Mouse (Mus musculus) midbrain, embryonic 16.5 days (tissue): ENCODE measurements around the gene Pde10a. TPM values are rescaled to one million over a fixed set of nuclear protein-coding genes. Genes with fewer than 3 reads are reported as not detected.

ENCODE experiments used
- ATAC-seq: fragments of 200-750 bp; cut with Nextera tagmentation; 2 replicates; pipeline ENCODE4 v1.8.0; 2017; ENCODE audit warnings: moderate TSS enrichment
- H3K27ac ChIP-seq: fragments of 300-500 bp; sonication (generic); 2 replicates; pipeline ENCODE4 v1.5.1; 2014; ENCODE audit warnings: mild to moderate bottlenecking, low read length, mixed read lengths
- H3K27me3 ChIP-seq: fragments of 300-500 bp; sonication (generic); 2 replicates; pipeline ENCODE4 v1.6.1; 2014; ENCODE audit warnings: low read depth, low read length, mixed read lengths; ENCODE audit not compliant: control insufficient read depth, insufficient read depth
- H3K36me3 ChIP-seq: fragments of 300-500 bp; sonication (generic); 2 replicates; pipeline ENCODE4 v1.6.1; 2014; ENCODE audit warnings: mild to moderate bottlenecking, low read length, moderate library complexity, mixed read lengths; ENCODE audit not compliant: control insufficient read depth, insufficient read depth
- H3K4me1 ChIP-seq: fragments of 300-500 bp; sonication (generic); 2 replicates; pipeline ENCODE4 v1.6.1; 2014; ENCODE audit warnings: mild to moderate bottlenecking, low read length, mixed read lengths; ENCODE audit not compliant: control insufficient read depth, insufficient read depth
- H3K4me2 ChIP-seq: fragments of 300-500 bp; sonication (generic); 2 replicates; pipeline ENCODE4 v1.6.1; 2014; ENCODE audit warnings: mild to moderate bottlenecking, low read length, mixed read lengths
- H3K4me3 ChIP-seq: fragments of 300-500 bp; sonication (generic); 2 replicates; pipeline ENCODE4 v1.5.1; 2014; ENCODE audit warnings: low read depth, mild to moderate bottlenecking, low read length, moderate library complexity, mixed read lengths
- H3K9ac ChIP-seq: fragments of 300-500 bp; sonication (generic); 2 replicates; pipeline ENCODE4 v1.6.1; 2014; ENCODE audit warnings: low read depth, low read length, mixed read lengths
- H3K9me3 ChIP-seq: fragments of 300-500 bp; sonication (generic); replicated peaks from 2 replicates; pipeline ENCODE4 v1.6.1; 2014; ENCODE audit warnings: mild to moderate bottlenecking, low read length, mixed read lengths; ENCODE audit not compliant: control insufficient read depth, poor library complexity, severe bottlenecking
- WGBS: fragments of 180-500 bp; shearing (Covaris S2); extraction: QIAGEN DNeasy Blood & Tissue Kit; methylation state at CpG from one replicate; pipeline ENCODE4 v1.1.7; 2014; 5-methylcytosine and 5-hydroxymethylcytosine counted together
- polyA plus RNA-seq: library from polyadenylated mRNA; unstranded; fragments of >200 nt; fragmentation: Nextera tagmentation; extraction: Ambion mirVana; gene quantifications from 2 replicates; pipeline ENCODE4 v1.2.1, GENCODE M21; 2015

Gene Pde10a
- polyA plus RNA-seq, 1 experiment from 2014 or later: 14.3 TPM

GRCm38 (mm10) chr17:8818675-8819074 is 293.5 kb downstream of the Pde10a start:
- H3K27me3 ChIP-seq: no peaks in the 10 kb centered on the region
- no peak overlapping the region for H3K4me2 ChIP-seq
- H3K36me3 ChIP-seq: no peaks in the 10 kb centered on the region; the same call in 1 of the 2 replicates
- no peak overlapping the region for H3K4me3 ChIP-seq
- H3K4me1 ChIP-seq: no peaks in the 10 kb centered on the region
- WGBS: 91% methylated on average over 13 of the region's 13 CpGs
- no peak overlapping the region for H3K27ac ChIP-seq
- no peak for ATAC-seq
- no peaks in the 10 kb centered on the region for H3K9me3 ChIP-seq
- no peak overlapping the region for H3K9ac ChIP-seq

- Histone ChIP-seq H3K27ac (no peak overlapping the region), H3K9ac (no peak overlapping the region), H3K4me3 (no peak overlapping the region), H3K4me1 (0 out of 2 replicates have a peak, but pooled peaks cover 3% of the 10 kb centered on the region), H3K4me2 (no peak overlapping the region), H3K9me3 (no peaks in the 10 kb centered on the region), H3K36me3 (no peaks in the 10 kb centered on the region; the same call in 1 of the 2 replicates), H3K27me3 (no peaks in the 10 kb centered on the region)
- no peak for ATAC-seq
- 85% methylated on average over 7 of the region's 7 CpGs for WGBS
These were observed 298.4 kb downstream of the Pde10a start for GRCm38 (mm10) chr17:8823548-8823947.

- Histone ChIP-seq H3K27ac (no peak overlapping the region), H3K4me1 (0 out of 2 replicates have a peak, but pooled peaks cover 3% of the 10 kb centered on the region), H3K4me3 (no peak overlapping the region), H3K4me2 (no peak overlapping the region), H3K36me3 (no peaks in the 10 kb centered on the region; the same call in 1 of the 2 replicates), H3K9ac (no peak overlapping the region), H3K27me3 (no peaks in the 10 kb centered on the region), H3K9me3 (no peaks in the 10 kb centered on the region)
- no peak for ATAC-seq
- WGBS: 72% methylated on average over 9 of the region's 9 CpGs
These were observed 302.0 kb downstream of the Pde10a start for GRCm38 (mm10) chr17:8827204-8827603.

- H3K4me2 ChIP-seq: no peak overlapping the region
- WGBS: 83% methylated on average over 5 of the region's 5 CpGs
- no peaks in the 10 kb centered on the region for H3K27me3 ChIP-seq
- no peak overlapping the region for H3K4me3 ChIP-seq
- no peak for ATAC-seq
- no peaks in the 10 kb centered on the region for H3K9me3 ChIP-seq
- no peak overlapping the region for H3K9ac ChIP-seq
- H3K27ac ChIP-seq: no peak overlapping the region
- H3K4me1 ChIP-seq: 0 out of 2 replicates have a peak, but pooled peaks cover 3% of the 10 kb centered on the region
- H3K36me3 ChIP-seq: no peaks in the 10 kb centered on the region
These were observed 305.8 kb downstream of the Pde10a start for GRCm38 (mm10) chr17:8831001-8831400.

- WGBS: 95% methylated on average over 5 of the region's 5 CpGs
- no peaks in the 10 kb centered on the region for H3K27me3 ChIP-seq
- H3K4me2 ChIP-seq: no peak overlapping the region
- H3K4me3 ChIP-seq: no peak overlapping the region
- no peak overlapping the region for H3K9ac ChIP-seq
- ATAC-seq: no peak
- H3K27ac ChIP-seq: no peak overlapping the region
- no peaks in the 10 kb centered on the region for H3K9me3 ChIP-seq
- H3K4me1 ChIP-seq: peaks cover 13% of the 10 kb centered on the region; the same call in 1 of the 2 replicates
- H3K36me3 ChIP-seq: no peaks in the 10 kb centered on the region
These were observed 311.1 kb downstream of the Pde10a start for GRCm38 (mm10) chr17:8836292-8836691.

GRCm38 (mm10) chr17:8838252-8838651 is 313.1 kb downstream of the Pde10a start:
- H3K27me3 ChIP-seq: no peaks in the 10 kb centered on the region
- H3K4me1 ChIP-seq: peaks cover 28% of the 10 kb centered on the region
- H3K4me2 ChIP-seq: no peak overlapping the region
- H3K27ac ChIP-seq: no peak overlapping the region
- H3K9ac ChIP-seq: no peak overlapping the region
- no peaks in the 10 kb centered on the region for H3K9me3 ChIP-seq
- WGBS: 49% methylated on average over 8 of the region's 8 CpGs
- no peak for ATAC-seq
- H3K36me3 ChIP-seq: no peaks in the 10 kb centered on the region
- H3K4me3 ChIP-seq: no peak overlapping the region

- Histone ChIP-seq H3K9ac (no peak overlapping the region), H3K27me3 (no peaks in the 10 kb centered on the region), H3K36me3 (no peaks in the 10 kb centered on the region), H3K27ac (0 out of 2 replicates have a peak overlapping the region, but pooled peaks have one; percentile 18), H3K4me1 (peaks cover 28% of the 10 kb centered on the region), H3K9me3 (no peaks in the 10 kb centered on the region), H3K4me2 (no peak overlapping the region), H3K4me3 (no peak overlapping the region)
- WGBS: 68% methylated on average over 10 of the region's 10 CpGs
- ATAC-seq: no peak
These were observed 314.3 kb downstream of the Pde10a start for GRCm38 (mm10) chr17:8839237-8840011.

- no peaks in the 10 kb centered on the region for H3K9me3 ChIP-seq
- peaks cover 28% of the 10 kb centered on the region for H3K4me1 ChIP-seq
- no peak overlapping the region for H3K27ac ChIP-seq
- H3K4me3 ChIP-seq: no peak overlapping the region
- no peaks in the 10 kb centered on the region for H3K36me3 ChIP-seq
- no peak overlapping the region for H3K4me2 ChIP-seq
- H3K9ac ChIP-seq: no peak overlapping the region
- WGBS: 19% methylated on average over 8 of the region's 8 CpGs
- no peaks in the 10 kb centered on the region for H3K27me3 ChIP-seq
- ATAC-seq: no peak
These were observed 315.9 kb downstream of the Pde10a start for GRCm38 (mm10) chr17:8841094-8841493.

- Histone ChIP-seq H3K36me3 (no peaks in the 10 kb centered on the region), H3K4me1 (peaks cover 28% of the 10 kb centered on the region), H3K27ac (no peak overlapping the region), H3K9me3 (no peaks in the 10 kb centered on the region), H3K4me2 (no peak overlapping the region), H3K27me3 (no peaks in the 10 kb centered on the region), H3K4me3 (no peak overlapping the region), H3K9ac (no peak overlapping the region)
- WGBS: 53% methylated on average over 8 of the region's 8 CpGs
- no peak for ATAC-seq
These were observed 316.8 kb downstream of the Pde10a start for GRCm38 (mm10) chr17:8841897-8842540.
